Mouse (Mus musculus): ENCODE data around the gene Psg20. TPM values are rescaled to one million over a fixed set of nuclear protein-coding genes. Genes with fewer than 3 reads are reported as not detected.
"Not testable (repeated sequence)": the region's sequence is repeated elsewhere in the genome, so short reads cannot be mapped to it uniquely, and the experiment has no call there.

Psg20 gene
- total RNA-seq (2021), result not detected
- long read RNA-seq, experiment 1, result 0 reads
- long read RNA-seq, experiment 2, result 0 reads

DNA sequence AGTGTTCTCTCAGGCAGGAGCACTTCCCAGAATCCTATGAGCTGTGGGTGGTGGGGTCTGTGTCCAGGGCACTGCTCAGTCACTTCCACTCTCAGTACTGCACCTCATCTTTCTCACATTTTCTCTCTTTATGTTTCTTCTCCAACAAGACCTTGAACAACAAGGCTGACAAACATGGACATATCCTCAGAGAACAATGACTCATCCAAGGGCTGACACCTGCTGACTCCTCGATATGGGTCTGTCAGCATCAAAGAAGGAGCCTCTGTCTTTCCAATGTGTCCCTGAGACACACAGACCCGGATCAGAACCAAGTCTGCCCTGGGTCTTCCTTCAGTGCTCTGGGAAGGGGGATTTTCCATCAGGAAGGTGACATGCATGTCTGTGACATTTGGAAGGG is at the start of gene Psg20:
TSS of gene Psg20 (minus strand) at position 101 of the 400 bp plus-strand sequence.
- DNase-seq (ENCODE audit: low spot score in 2 of 2), result no peak
- intact Hi-C loops (cut with DNase I), result loop anchor here (10.0 kb wide), 1 partner anchor 1611 kb away; the partner anchor contains the start of gene Psg16

DNA sequence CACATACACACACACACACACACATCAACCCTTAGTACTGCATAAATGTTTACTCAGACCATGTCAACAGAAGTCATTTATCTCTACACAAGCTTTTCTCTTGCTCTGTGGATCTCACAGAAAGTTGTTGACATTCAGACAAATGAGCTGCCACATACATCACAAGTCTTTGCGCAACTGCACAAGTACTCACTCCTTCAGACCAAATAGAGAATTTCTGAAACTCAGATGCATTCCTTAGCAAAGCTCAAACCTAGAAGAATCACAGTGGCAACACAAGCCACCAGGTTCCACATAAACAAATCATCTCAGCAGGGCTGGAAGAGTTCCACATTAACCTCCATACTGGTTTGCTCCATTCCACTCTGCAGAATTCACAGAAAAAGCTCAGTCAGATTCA is 48.5 kb upstream of the Psg20 start:
- no peak for DNase-seq (ENCODE audit: low spot score in 2 of 2)
- intact Hi-C loops (cut with DNase I), result no loop called here

DNA sequence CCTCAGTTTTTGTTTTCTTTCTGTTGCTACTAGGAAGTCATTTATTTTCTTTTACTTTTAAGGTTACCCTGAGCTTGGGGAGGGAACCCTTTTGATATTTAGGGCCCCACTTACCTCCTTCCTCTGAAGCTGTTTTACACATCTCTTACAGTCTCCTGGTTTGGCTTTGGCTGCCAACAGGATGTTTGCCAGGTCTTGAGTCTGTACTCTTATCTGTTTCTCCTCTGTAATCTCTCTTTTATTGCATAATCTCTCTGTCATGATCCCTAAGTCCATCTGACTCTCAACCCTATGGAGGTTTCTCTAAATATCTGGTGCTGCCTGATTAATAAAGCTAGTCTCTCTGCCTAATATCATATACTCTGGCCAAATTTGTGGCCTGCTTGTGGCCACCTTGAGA is 47.1 kb upstream of the Psg20 start:
- intact Hi-C loops (cut with DNase I), result no loop called here
- no peak for DNase-seq (ENCODE audit: low spot score in 2 of 2)

DNA sequence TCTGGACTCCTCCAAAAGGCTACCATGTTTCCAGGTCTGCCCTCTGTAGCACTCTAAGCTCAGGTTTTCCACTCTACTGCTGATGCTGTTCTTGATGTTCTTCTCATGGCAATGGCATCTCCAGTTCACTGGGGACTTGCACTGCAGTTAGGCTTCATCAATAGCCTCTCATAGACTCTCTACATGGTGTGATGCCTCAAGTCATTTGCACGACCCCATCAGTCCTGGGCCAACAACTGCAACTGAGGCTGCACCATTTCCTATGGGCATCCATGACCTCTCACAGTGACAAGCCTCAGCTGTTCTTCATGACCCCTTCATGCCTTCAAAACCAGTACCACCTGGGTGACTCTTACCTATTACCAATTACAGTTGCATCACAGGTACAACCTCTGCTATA is 42.4 kb upstream of the Psg20 start:
- DNase-seq (ENCODE audit: low spot score in 2 of 2), result no peak
- intact Hi-C loops (cut with DNase I), result no loop called here

DNA sequence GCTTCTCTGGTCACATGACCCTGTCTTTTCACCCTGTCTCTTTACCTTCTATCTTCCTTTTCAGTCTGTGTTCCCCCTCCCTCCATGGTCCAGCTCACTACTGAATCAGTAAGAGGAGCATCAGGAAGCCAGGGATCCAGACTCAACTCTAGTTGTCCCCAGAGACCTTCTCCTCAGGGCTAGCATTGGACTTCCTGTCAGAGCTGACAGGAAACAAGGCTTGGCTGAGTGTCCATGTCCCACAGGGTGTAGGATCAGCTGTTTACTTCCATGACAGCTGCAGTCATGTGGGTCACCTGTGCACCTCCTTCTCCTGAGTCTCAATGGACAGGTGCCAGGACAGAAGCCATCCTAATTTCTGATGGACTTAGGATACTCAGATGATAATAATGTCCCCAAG is 39.9 kb upstream of the Psg20 start:
- DNase-seq (ENCODE audit: low spot score in 2 of 2); intact Hi-C loops (cut with DNase I): not testable (repeated sequence)

DNA sequence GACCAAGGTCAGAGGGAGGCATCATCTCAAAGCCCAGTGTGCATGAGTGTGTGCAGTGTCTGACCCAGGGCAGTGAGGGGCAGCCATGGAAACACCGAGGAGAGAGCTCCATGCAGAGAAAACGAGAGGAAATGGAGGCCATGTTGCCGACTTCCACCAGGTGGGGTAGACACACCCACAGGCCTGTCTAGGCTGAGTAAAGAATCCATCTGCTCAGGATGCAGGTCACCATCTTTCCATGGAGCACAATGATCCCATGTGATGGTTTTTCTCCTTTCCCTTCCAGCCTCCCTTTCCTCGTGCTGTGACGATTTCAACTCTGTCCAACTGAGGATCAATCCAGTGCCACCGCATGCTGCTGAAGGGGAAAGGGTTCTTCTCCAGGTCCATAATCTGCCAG is 38.0 kb upstream of the Psg20 start:
- DNase-seq (ENCODE audit: low spot score in 2 of 2), result no peak
- intact Hi-C loops (cut with DNase I), result no loop called here

DNA sequence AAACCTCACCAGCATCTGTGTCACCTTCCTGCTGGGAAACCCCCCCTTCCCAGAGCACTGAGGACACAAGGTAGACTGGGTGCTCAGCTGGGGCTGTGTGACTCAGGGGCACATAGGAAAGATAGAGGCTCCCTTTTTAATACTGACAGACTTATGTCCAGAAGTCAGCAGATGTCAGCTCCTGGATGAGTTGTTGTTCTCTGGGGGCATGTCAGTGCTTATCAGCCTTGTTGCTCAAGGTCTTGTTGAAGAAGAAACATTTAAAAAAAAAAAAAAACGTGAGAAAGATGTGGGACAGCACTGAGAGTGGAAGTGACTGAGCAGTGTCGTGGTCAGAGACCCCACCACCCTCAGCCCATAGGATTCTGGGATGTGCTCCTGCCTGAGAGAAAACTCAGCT is 31.8 kb upstream of the Psg20 start, which contains the start of gene Psg22:
TSS of gene Psg22 (plus strand) at position 301 of the 400 bp plus-strand sequence.
- DNase-seq (ENCODE audit: low spot score in 2 of 2), result no peak
- intact Hi-C loops (cut with DNase I), result no loop called here

DNA sequence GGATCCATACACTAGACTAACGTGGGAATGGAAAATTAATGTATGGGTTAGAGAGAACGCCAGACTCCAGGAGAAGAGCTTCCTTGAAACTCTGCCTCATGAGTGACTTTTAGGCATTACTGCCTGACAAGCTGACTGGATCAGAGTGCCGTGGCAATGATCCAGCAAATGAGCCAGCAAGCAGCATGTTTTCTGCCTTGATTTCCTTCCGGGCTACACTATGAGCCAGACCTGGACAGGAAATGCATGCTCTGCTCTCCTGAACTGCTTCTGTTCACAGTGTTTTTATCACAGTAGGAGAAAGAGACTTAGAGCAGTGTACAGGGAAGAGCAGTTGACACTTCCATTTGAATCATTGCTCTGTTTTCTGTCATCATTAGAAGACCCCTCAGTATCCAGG is 29.6 kb upstream of the Psg20 start:
- DNase-seq (ENCODE audit: low spot score in 2 of 2), result no peak
- intact Hi-C loops (cut with DNase I), result no loop called here

DNA sequence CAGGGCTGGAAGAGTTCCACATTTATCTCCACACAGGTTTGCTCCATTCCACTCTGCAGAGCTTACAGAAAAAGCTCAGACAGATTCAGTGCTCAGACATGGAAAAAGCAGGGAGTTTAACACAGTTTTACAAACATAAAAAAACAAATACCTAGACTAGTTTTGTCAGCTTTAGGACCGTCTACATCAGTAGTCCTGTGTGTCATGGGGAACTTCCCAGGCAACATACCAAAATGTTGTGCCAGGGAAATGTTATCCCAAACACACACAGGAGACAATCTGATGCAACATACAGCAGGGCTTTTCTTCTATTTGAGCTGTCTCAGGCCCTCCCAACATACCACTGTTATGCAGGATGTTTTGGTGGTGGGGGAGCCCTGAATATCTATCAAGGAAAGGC is 24.9 kb upstream of the Psg20 start:
- DNase-seq (ENCODE audit: low spot score in 2 of 2), result no peak
- intact Hi-C loops (cut with DNase I), result no loop called here

DNA sequence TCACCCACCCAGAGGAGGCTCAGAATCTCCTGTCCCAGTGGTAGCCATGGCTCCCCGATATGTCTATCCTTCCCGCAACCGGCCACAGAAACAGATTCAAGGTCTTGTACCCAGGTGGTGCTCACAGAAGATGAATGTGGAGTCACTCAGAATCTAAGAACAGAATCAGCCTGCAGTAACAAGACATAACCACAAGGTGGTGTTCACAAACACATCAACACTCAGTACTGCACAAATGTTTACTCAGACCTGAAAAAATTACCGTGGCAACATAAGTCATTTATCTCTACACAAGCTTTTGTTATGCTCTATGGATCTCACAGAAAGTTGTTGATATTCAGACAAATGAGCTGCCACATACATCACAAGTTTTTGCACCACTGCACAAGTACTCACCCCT is 24.3 kb upstream of the Psg20 start:
- intact Hi-C loops (cut with DNase I), result not testable (repeated sequence)
- DNase-seq (ENCODE audit: low spot score in 2 of 2), result peak in 1 of 2 experiments; percentile 11

DNA sequence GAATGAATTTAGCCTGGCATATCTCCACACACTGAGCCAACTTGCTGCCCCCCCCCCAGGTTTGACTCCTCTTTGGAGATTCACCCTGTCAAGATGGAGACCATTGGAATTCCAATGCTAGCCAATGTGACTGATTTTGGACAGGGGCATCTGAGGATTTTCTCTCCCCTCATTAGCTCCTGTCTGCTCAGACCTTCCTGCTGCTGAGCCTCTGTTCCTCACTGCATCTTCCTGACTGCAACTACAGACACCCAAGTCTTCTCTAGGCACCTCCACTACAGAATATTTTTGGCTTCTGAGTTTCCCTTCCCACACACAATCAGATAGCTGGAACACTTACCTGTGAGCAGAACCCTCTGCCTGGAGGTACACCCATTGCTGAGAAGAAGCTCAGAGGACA is 399 bp downstream of the Psg20 start:
- DNase-seq (ENCODE audit: low spot score in 2 of 2), result no peak
- intact Hi-C loops (cut with DNase I), result loop anchor here (10.0 kb wide), 1 partner anchor 1611 kb away; the partner anchor contains the start of gene Psg16

DNA sequence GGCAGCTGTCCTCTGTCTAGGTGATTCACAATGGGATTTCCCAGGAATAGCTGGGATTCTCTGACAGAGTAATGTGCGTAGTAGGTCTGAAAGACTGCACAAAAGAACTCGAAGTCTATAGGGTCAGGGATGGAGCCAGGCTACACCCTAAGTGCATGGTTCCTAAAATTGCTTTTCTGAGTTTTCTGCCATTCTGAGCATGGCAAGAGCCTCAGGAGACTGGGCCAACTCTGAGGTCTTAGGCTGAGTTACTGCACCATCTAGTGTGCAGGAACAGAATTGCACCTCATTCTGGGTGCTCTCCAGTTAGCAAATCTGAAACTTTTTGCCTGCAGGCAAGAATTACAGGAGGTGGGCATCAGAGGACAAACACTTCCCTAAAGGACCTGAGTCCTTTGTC is 6.2 kb downstream of the Psg20 start:
- peak; percentile 34 to 60 for DNase-seq (ENCODE audit: low spot score in 2 of 2)

DNA sequence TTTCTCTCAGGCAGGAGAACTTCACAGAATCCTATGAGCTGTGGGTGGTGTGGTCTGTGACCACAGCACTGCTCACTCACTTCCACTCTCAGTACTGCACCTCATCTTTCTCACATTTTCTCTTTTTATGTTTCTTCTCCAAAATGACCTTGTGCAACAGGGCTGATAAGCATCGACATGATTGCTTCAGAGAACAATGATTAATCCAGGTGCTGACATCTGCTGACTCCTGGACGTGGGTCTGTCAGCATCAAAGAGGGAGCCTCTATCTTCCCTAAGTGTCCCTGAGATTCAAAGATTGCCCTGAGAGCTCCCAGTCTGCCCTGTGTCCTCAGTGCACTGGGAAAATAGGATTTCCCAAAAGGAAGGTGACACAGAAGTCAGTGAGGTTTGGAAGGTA is 29.4 kb downstream of the Psg20 start, which contains the start of gene Psg21:
TSS of gene Psg21 (minus strand) at position 101 of the 400 bp plus-strand sequence.
- DNase-seq (ENCODE audit: low spot score in 2 of 2); intact Hi-C loops (cut with DNase I): not testable (repeated sequence)

More for the DNA sequence above, 6.2 kb downstream of the Psg20 start:
- intact Hi-C loops (cut with DNase I), result loop anchor here (10.0 kb wide), 1 partner anchor 1605 kb away; the partner anchor contains the start of gene Psg16

DNA sequence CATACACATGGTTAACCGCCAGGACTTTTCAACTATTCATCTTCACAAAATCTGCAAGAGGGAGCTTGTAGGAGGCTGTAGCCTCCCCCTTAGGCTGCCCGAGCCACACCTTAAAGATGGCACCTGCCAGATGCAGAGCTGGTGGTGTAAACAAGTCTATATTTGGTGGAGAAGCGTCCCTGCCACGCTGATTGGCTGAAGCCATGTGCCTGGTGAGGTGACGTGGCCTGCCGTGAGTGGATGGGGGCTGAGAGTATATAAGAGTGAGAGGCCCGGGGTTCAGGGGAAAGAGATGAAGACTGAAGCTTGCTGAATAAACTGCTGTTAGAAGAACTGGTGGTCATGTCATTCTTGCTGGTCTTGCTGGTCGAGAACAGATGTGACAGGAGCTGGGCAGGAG is 59.1 kb downstream of the Psg20 start:
- DNase-seq (ENCODE audit: low spot score in 2 of 2); intact Hi-C loops (cut with DNase I): not testable (repeated sequence)

Other genes with a start within 250 kb of the Psg20 start
- not detected for gene Psg26, start 202.0 kb downstream of the Psg20 start, total RNA-seq (2021)
- not detected for gene Psg25, start 153.9 kb downstream of the Psg20 start, total RNA-seq (2021)
- gene Psg27, start 118.9 kb downstream of the Psg20 start, total RNA-seq (2021), result not detected
- gene Psg23, start 69.7 kb downstream of the Psg20 start, total RNA-seq (2021), result not detected
- not detected for gene Psg21, start 29.5 kb downstream of the Psg20 start, total RNA-seq (2021)
- gene Psg22, start 31.9 kb upstream of the Psg20 start, total RNA-seq (2021), result not detected
- not detected for gene Psg19, start 112.3 kb upstream of the Psg20 start, total RNA-seq (2021)
- not detected for gene Psg17, start 135.4 kb upstream of the Psg20 start, total RNA-seq (2021)
- 1 to 10 TPM; 1.3 to 2.0 TPM for gene Mill2, start 153.8 kb upstream of the Psg20 start, total RNA-seq (2021)
- gene Pglyrp1, start 185.1 kb upstream of the Psg20 start, total RNA-seq (2021), result 10 to 100 TPM; 25.1 to 34.5 TPM
- 10 to 100 TPM; 11.6 to 13.0 TPM for gene Ccdc61, start 224.2 kb upstream of the Psg20 start, total RNA-seq (2021)
- gene Nova2, start 239.7 kb upstream of the Psg20 start, total RNA-seq (2021), result 100 to 1,000 TPM; 105 to 110 TPM

All from left cerebral cortex, postnatal 14 days (tissue).